Mouse (Mus musculus) ovary, adult 18-20 months (tissue): ENCODE measurements around the gene Fgfr2.

ENCODE experiments used
- DNase-seq: peaks from one replicate; pipeline ENCODE4 v3.0.0; 2022; ENCODE audit warnings: low spot score, mixed read lengths

Fgfr2 gene

GRCm38 (mm10) chr7:131322192-131322591 lies 1801.0 kb downstream of the Fgfr2 start, which contains the start of gene Cuzd1:
Gene Cuzd1, minus strand, starts transcription at chr7:131322292.
- no peak for DNase-seq

- DNase-seq: no peak
These were observed 1804.8 kb downstream of the Fgfr2 start for GRCm38 (mm10) chr7:131318340-131318739.

GRCm38 (mm10) chr7:131317587-131317986 lies 1805.6 kb downstream of the Fgfr2 start:
- DNase-seq: no peak

- DNase-seq: no peak
These were observed 1808.7 kb downstream of the Fgfr2 start for GRCm38 (mm10) chr7:131314493-131314892.

GRCm38 (mm10) chr7:131306733-131307132 lies 1816.4 kb downstream of the Fgfr2 start:
- no peak for DNase-seq

- DNase-seq: no peak
These were observed 1819.8 kb downstream of the Fgfr2 start for GRCm38 (mm10) chr7:131303340-131303739.

- no peak for DNase-seq
These were observed 1826.0 kb downstream of the Fgfr2 start for GRCm38 (mm10) chr7:131297151-131297550.

- no peak for DNase-seq
These were observed 1857.3 kb downstream of the Fgfr2 start for GRCm38 (mm10) chr7:131265851-131266250.

- no peak for DNase-seq
These were observed 1858.9 kb downstream of the Fgfr2 start for GRCm38 (mm10) chr7:131264251-131264650.

- no peak for DNase-seq
These were observed 1862.2 kb downstream of the Fgfr2 start for GRCm38 (mm10) chr7:131260946-131261345.

GRCm38 (mm10) chr7:131257309-131257708 lies 1865.8 kb downstream of the Fgfr2 start:
- DNase-seq: no peak

GRCm38 (mm10) chr7:131256841-131257240 lies 1866.3 kb downstream of the Fgfr2 start:
- DNase-seq: no peak

GRCm38 (mm10) chr7:131244993-131245392 lies 1878.2 kb downstream of the Fgfr2 start:
- no peak for DNase-seq

GRCm38 (mm10) chr7:131236091-131236490 lies 1887.1 kb downstream of the Fgfr2 start:
- DNase-seq: no peak

GRCm38 (mm10) chr7:131223086-131223485 lies 1900.1 kb downstream of the Fgfr2 start:
- DNase-seq: no peak

GRCm38 (mm10) chr7:131187996-131188395 lies 1935.2 kb downstream of the Fgfr2 start:
- DNase-seq: no peak

- no peak for DNase-seq
These were observed 1936.1 kb downstream of the Fgfr2 start for GRCm38 (mm10) chr7:131187047-131187446.

- DNase-seq: no peak
These were observed 1938.8 kb downstream of the Fgfr2 start for GRCm38 (mm10) chr7:131184339-131184738.

GRCm38 (mm10) chr7:131182685-131183084 lies 1940.5 kb downstream of the Fgfr2 start:
- DNase-seq: no peak

GRCm38 (mm10) chr7:131174121-131174520 lies 1949.0 kb downstream of the Fgfr2 start, which contains the start of gene 5430419D17Rik:
Gene 5430419D17Rik, plus strand, starts transcription at chr7:131174402.
- DNase-seq: no peak

- no peak for DNase-seq
These were observed 1954.1 kb downstream of the Fgfr2 start for GRCm38 (mm10) chr7:131169099-131169498.

GRCm38 (mm10) chr7:131167771-131168170 lies 1955.4 kb downstream of the Fgfr2 start:
- no peak for DNase-seq

- DNase-seq: no peak
These were observed 1960.9 kb downstream of the Fgfr2 start for GRCm38 (mm10) chr7:131162251-131162650.

GRCm38 (mm10) chr7:131153044-131153443 lies 1970.1 kb downstream of the Fgfr2 start:
- DNase-seq: no peak

GRCm38 (mm10) chr7:131150179-131150578 lies 1973.0 kb downstream of the Fgfr2 start:
- no peak for DNase-seq
